Comparison of ENCODE assay signal across 15 mouse cellular contexts in genomic region chr4:72167761-72168229, GRCm38 (mm10). TPM values are rescaled to one million over a fixed set of nuclear protein-coding genes. Genes with fewer than 3 reads are reported as not detected.
DNase-seq lines count a peak whose midpoint lies in the region; ATAC-seq lines count a peak whose summit lies in the region.
"Had no signal": no experiment of that assay in that cellular context is flagged by ENCODE, and none has a peak within 500 bp of the region (broad histone marks: within the 10 kb centered on the region; RNA-seq: fewer than 3 reads in every experiment).

No protein-coding gene starts in this region.

- 14% methylated on average over 2 of the region's 2 CpGs for WGBS in hindbrain, embryonic 12.5 days
- 6% methylated on average over 2 of the region's 2 CpGs for WGBS in midbrain, embryonic 16.5 days
- WGBS in kidney, embryonic 16.5 days: 27% methylated on average over 2 of the region's 2 CpGs

- peak; percentile 90 for ATAC-seq in hindbrain, embryonic 12.5 days (ENCODE audit: low FRiP score)
- peak; percentile 87 for ATAC-seq in midbrain, embryonic 16.5 days
- no peak for ATAC-seq in kidney, embryonic 16.5 days (ENCODE audit: low FRiP score, low TSS enrichment)

- H3K36me3 ChIP-seq in hindbrain, embryonic 12.5 days: 0 out of 2 replicates have a peak, but pooled peaks cover 6% of the 10 kb centered on the region
- peaks cover 4% of the 10 kb centered on the region; the same call in 1 of the 2 replicates for H3K36me3 ChIP-seq in midbrain, embryonic 16.5 days (ENCODE audit: control insufficient read depth, insufficient read depth, low read length)
- H3K36me3 ChIP-seq in kidney, embryonic 16.5 days (ENCODE audit: insufficient read depth, low read length): peaks cover 28% of the 10 kb centered on the region

- no peak overlapping the region for H3K4me3 ChIP-seq in hindbrain, embryonic 12.5 days
- no peak overlapping the region for H3K4me3 ChIP-seq in midbrain, embryonic 16.5 days (ENCODE audit: low read depth, low read length)
- no peak overlapping the region for H3K4me3 ChIP-seq in kidney, embryonic 16.5 days (ENCODE audit: low read length)
- H3K4me3 ChIP-seq: limb, embryonic 13.5 days; stomach, embryonic 15.5 days had no signal

- H3K27me3 ChIP-seq in hindbrain, embryonic 12.5 days: no peaks in the 10 kb centered on the region; the same call in 1 of the 2 replicates
- no peaks in the 10 kb centered on the region for H3K27me3 ChIP-seq in midbrain, embryonic 16.5 days (ENCODE audit: control insufficient read depth, insufficient read depth, low read depth, low read length)
- no peaks in the 10 kb centered on the region for H3K27me3 ChIP-seq in kidney, embryonic 16.5 days (ENCODE audit: insufficient read depth, low read length)
- H3K27me3 ChIP-seq: limb, embryonic 13.5 days; stomach, embryonic 15.5 days had no signal

- no peak overlapping the region for H3K9ac ChIP-seq in hindbrain, embryonic 12.5 days
- no peak overlapping the region for H3K9ac ChIP-seq in midbrain, embryonic 16.5 days (ENCODE audit: low read depth, low read length)
- no peak overlapping the region for H3K9ac ChIP-seq in kidney, embryonic 16.5 days (replicated peaks; ENCODE audit: low read length)
- H3K9ac ChIP-seq: limb, embryonic 13.5 days; lung, embryonic 14.5 days; stomach, embryonic 15.5 days had no signal

- H3K4me2 ChIP-seq in hindbrain, embryonic 12.5 days (replicated peaks): no peak overlapping the region
- no peak overlapping the region for H3K4me2 ChIP-seq in midbrain, embryonic 16.5 days (ENCODE audit: low read length)
- H3K4me2 ChIP-seq in kidney, embryonic 16.5 days (replicated peaks; ENCODE audit: low read depth, low read length): no peak overlapping the region
- H3K4me2 ChIP-seq: limb, embryonic 13.5 days; lung, embryonic 14.5 days; stomach, embryonic 15.5 days had no signal

- H3K4me1 ChIP-seq in hindbrain, embryonic 12.5 days: peaks cover 30% of the 10 kb centered on the region
- H3K4me1 ChIP-seq in midbrain, embryonic 16.5 days (ENCODE audit: control insufficient read depth, insufficient read depth, low read length): peaks cover 26% of the 10 kb centered on the region
- H3K4me1 ChIP-seq in kidney, embryonic 16.5 days (ENCODE audit: insufficient read depth, low read length): peaks cover 7% of the 10 kb centered on the region; the same call in 1 of the 2 replicates
- H3K4me1 ChIP-seq: stomach, embryonic 15.5 days had no signal

- peak; percentile 58 for DNase-seq in ES-CJ7 (ENCODE audit: low read depth, low spot score)
- peak; percentile 29 for DNase-seq in embryo, embryonic 9.5 days (ENCODE audit: extremely low spot score)
- DNase-seq in adrenal gland, adult (ENCODE audit: inconsistent age in 2 of 2, low spot score in 1 of 2): no peak
- no peak for DNase-seq in kidney, adult 11 months
- no peak for DNase-seq in cerebellum, adult 18-20 months
- DNase-seq: adrenal gland, postnatal 14 days; cerebellum, adult 11-12 months; gastrocnemius, postnatal 14 days; kidney, adult 8-10 months; lung, embryonic 14.5 days had no signal

- peak overlapping the region; percentile 64 for H3K27ac ChIP-seq in hindbrain, embryonic 12.5 days
- peak overlapping the region; percentile 63 for H3K27ac ChIP-seq in midbrain, embryonic 16.5 days (ENCODE audit: low read length)
- H3K27ac ChIP-seq in kidney, embryonic 16.5 days (ENCODE audit: low read length): no peak overlapping the region
- H3K27ac ChIP-seq: limb, embryonic 13.5 days; stomach, embryonic 15.5 days had no signal

- H3K9me3 ChIP-seq in hindbrain, embryonic 12.5 days (replicated peaks): no peaks in the 10 kb centered on the region
- H3K9me3 ChIP-seq in midbrain, embryonic 16.5 days (replicated peaks; ENCODE audit: control insufficient read depth, low read length, poor library complexity, severe bottlenecking): no peaks in the 10 kb centered on the region
- H3K9me3 ChIP-seq in kidney, embryonic 16.5 days (ENCODE audit: low read length): no peaks in the 10 kb centered on the region
- H3K9me3 ChIP-seq: limb, embryonic 13.5 days; stomach, embryonic 15.5 days had no signal

RNA-seq across cellular contexts. Expression of gene Tle1, which starts 32.9 kb away (rescaled TPM):
- polyA plus RNA-seq in hindbrain, embryonic 12.5 days (2016; fragmentation: Nextera tagmentation; extraction: Ambion mirVana): 73.6 and 74.5 TPM in 2 replicates
- 26.3 and 31.4 TPM in 2 replicates for polyA plus RNA-seq in midbrain, embryonic 16.5 days (2015; fragmentation: Nextera tagmentation; extraction: Ambion mirVana)
- polyA plus RNA-seq in kidney, embryonic 16.5 days (2015; fragmentation: Nextera tagmentation; extraction: Ambion mirVana): 24.8 and 25.5 TPM in 2 replicates

Comparison
In these comparisons a context has a peak if more than half of its experiments do, and no peak if none do; other contexts are left out.
1. DNase-seq: peak in ES-CJ7 (single experiment) and embryo, embryonic 9.5 days (single experiment); none in adrenal gland, adult (0 of 2), kidney, adult 11 months (single experiment) and cerebellum, adult 18-20 months (0 of 2).